Mouse (Mus musculus): ENCODE data around the gene Wipi1.

GRCm38 (mm10) chr11:109616766-109617165 lies 5.0 kb upstream of the Wipi1 start:
- TF ChIP-seq USF1 (IDR thresholded peaks at IDR 0.05; ENCODE audit: low read depth) = no peak
- TF ChIP-seq POLR2A (IDR thresholded peaks at IDR 0.05; ENCODE audit: insufficient read length, low read depth) = no peak
- no peak for TF ChIP-seq MYOG (IDR thresholded peaks at IDR 0.05; ENCODE audit: control insufficient read depth in 1 of 3, insufficient read depth in 1 of 3, insufficient read length in 2 of 3, low read depth in 2 of 3)
- no peak for TF ChIP-seq CEBPB (IDR thresholded peaks at IDR 0.05; ENCODE audit: insufficient read depth, poor library complexity, severe bottlenecking)
- no peak for TF ChIP-seq POLR2AphosphoS2 (IDR thresholded peaks at IDR 0.05; ENCODE audit: insufficient read length, low read depth)
- no peak for TF ChIP-seq TCF12 (IDR thresholded peaks at IDR 0.05; ENCODE audit: insufficient read depth, poor library complexity, severe bottlenecking)
